In genomic region chr11:100528375-100529165, GRCm38 (mm10) we compare ENCODE assay signal across 8 mouse cellular contexts. TPM values are rescaled to one million over a fixed set of nuclear protein-coding genes. Genes with fewer than 3 reads are reported as not detected.
DNase-seq lines count a peak whose midpoint lies in the region; ATAC-seq and TF ChIP-seq lines count a peak whose summit lies in the region.

No protein-coding gene starts in this region.

- no peaks in the 10 kb centered on the region for H3K9me3 ChIP-seq in limb, embryonic 15.5 days

- no peak for DNase-seq in gastrocnemius, adult 2 months
- no peak for DNase-seq in gastrocnemius, postnatal 10 days
- no peak for DNase-seq in thymus, adult 2 months
- no peak for DNase-seq in thymus, postnatal 14 days
- DNase-seq in testis, postnatal 14 days (ENCODE audit: low spot score) = peak; percentile 85
- no peak for DNase-seq in frontal cortex, postnatal 25 days (ENCODE audit: low spot score in 2 of 2)
- DNase-seq in cerebellum, adult 11 months = no peak

- 0 out of 2 replicates have a peak, but pooled peaks have one; percentile 1 for ATAC-seq in limb, embryonic 15.5 days (ENCODE audit: insufficient number of reproducible peaks, low FRiP score, low TSS enrichment, low read depth)

- intact Hi-C loops in gastrocnemius, adult 2 months (cut with DNase I) = no loop called here

- H3K27ac ChIP-seq in gastrocnemius, adult 2 months = peak overlapping the region; percentile 95
- H3K27ac ChIP-seq in thymus, adult 2 months (ENCODE audit: control insufficient read depth, insufficient read depth, low read length) = no peak overlapping the region
- peak overlapping the region; percentile 79 for H3K27ac ChIP-seq in limb, embryonic 15.5 days

- H3K4me1 ChIP-seq in thymus, adult 2 months (replicated peaks; ENCODE audit: control insufficient read depth, insufficient read depth, low read length) = peaks cover 19% of the 10 kb centered on the region
- H3K4me1 ChIP-seq in limb, embryonic 15.5 days = peaks cover 35% of the 10 kb centered on the region

- H3K27me3 ChIP-seq in thymus, adult 2 months (ENCODE audit: control insufficient read depth, insufficient read depth, low read length) = no peaks in the 10 kb centered on the region
- H3K27me3 ChIP-seq in limb, embryonic 15.5 days = no peaks in the 10 kb centered on the region

- H3K9ac ChIP-seq in limb, embryonic 15.5 days = peak overlapping the region; percentile 50

- no peak for TF ChIP-seq POLR2A in thymus, adult 2 months (IDR thresholded peaks at IDR 0.05; ENCODE audit: control insufficient read depth, extremely low read depth, insufficient read depth, low read length, poor library complexity)

- TF ChIP-seq CTCF in gastrocnemius, adult 2 months (IDR thresholded peaks at IDR 0.05) = no peak
- TF ChIP-seq CTCF in thymus, adult 2 months (IDR thresholded peaks at IDR 0.05; ENCODE audit: borderline replicate concordance, control insufficient read depth, extremely low read depth, insufficient read depth, low read length, poor library complexity) = no peak

- H3K4me2 ChIP-seq in limb, embryonic 15.5 days = peak overlapping the region; percentile 76

- H3K4me3 ChIP-seq in gastrocnemius, adult 2 months = peak overlapping the region; percentile 88
- peak overlapping the region; percentile 44 for H3K4me3 ChIP-seq in thymus, adult 2 months (ENCODE audit: control insufficient read depth, insufficient read depth, low read length)
- peak overlapping the region; percentile 85 for H3K4me3 ChIP-seq in limb, embryonic 15.5 days

- H3K36me3 ChIP-seq in thymus, adult 2 months (ENCODE audit: control insufficient read depth, insufficient read depth, low read length) = peaks cover under 1% of the 10 kb centered on the region; the same call in 1 of the 2 replicates
- peaks cover 2% of the 10 kb centered on the region; the same call in 1 of the 2 replicates for H3K36me3 ChIP-seq in limb, embryonic 15.5 days

- WGBS in thymus, adult 2 months = 43% methylated on average over 19 of the region's 19 CpGs
- 22% methylated on average over 19 of the region's 19 CpGs for WGBS in limb, embryonic 15.5 days

RNA-seq across cellular contexts. Expression of gene Acly, which starts 0.8 kb away (rescaled TPM):
- total RNA-seq in gastrocnemius, adult 2 months (2021) = 10 to 100 TPM; 10.3 to 19.0 TPM
- total RNA-seq in gastrocnemius, postnatal 10 days (2021) = 10 to 100 TPM; 26.6 to 34.6 TPM
- polyA plus RNA-seq in thymus, adult 2 months (2012; rRNA removed) = 150 and 214 TPM in 2 replicates
- 181 and 189 TPM in 2 replicates for polyA plus RNA-seq in limb, embryonic 15.5 days (2015; fragmentation: Nextera tagmentation; extraction: Ambion mirVana)

RNA-seq across cellular contexts. Expression of gene Ttc25, which starts 16.8 kb away (rescaled TPM):
- total RNA-seq in gastrocnemius, adult 2 months (2021) = under 1 TPM; 0.10 to 0.31 TPM
- total RNA-seq in gastrocnemius, postnatal 10 days (2021) = under 1 TPM; 0.14 to 0.16 TPM
- 0.58 and 1.1 TPM in 2 replicates for polyA plus RNA-seq in thymus, adult 2 months (2012; rRNA removed)
- 0.19 and 0.56 TPM in 2 replicates for polyA plus RNA-seq in limb, embryonic 15.5 days (2015; fragmentation: Nextera tagmentation; extraction: Ambion mirVana)

RNA-seq across cellular contexts. Expression of gene Cnp, which starts 46.1 kb away (rescaled TPM):
- total RNA-seq in gastrocnemius, adult 2 months (2021) = 1 to 10 TPM; 3.2 to 4.4 TPM
- total RNA-seq in gastrocnemius, postnatal 10 days (2021) = 10 to 100 TPM; 26.0 to 33.6 TPM
- polyA plus RNA-seq in thymus, adult 2 months (2012; rRNA removed) = 138 and 153 TPM in 2 replicates
- polyA plus RNA-seq in limb, embryonic 15.5 days (2015; fragmentation: Nextera tagmentation; extraction: Ambion mirVana) = 25.1 and 30.5 TPM in 2 replicates

RNA-seq across cellular contexts. Expression of gene Klhl11, which starts 56.0 kb away (rescaled TPM):
- total RNA-seq in gastrocnemius, adult 2 months (2021) = 1 to 10 TPM; 4.7 to 4.9 TPM
- total RNA-seq in gastrocnemius, postnatal 10 days (2021) = 10 to 100 TPM in 1 of 2 experiments, 1 to 10 TPM in 1; 8.0 to 12.9 TPM
- polyA plus RNA-seq in thymus, adult 2 months (2012; rRNA removed) = 8.0 and 10.4 TPM in 2 replicates
- 9.5 and 10.0 TPM in 2 replicates for polyA plus RNA-seq in limb, embryonic 15.5 days (2015; fragmentation: Nextera tagmentation; extraction: Ambion mirVana)

Comparison
In these comparisons a context has a peak if more than half of its experiments do, and no peak if none do; other contexts are left out.
1. RNA of gene Cnp, which starts 46.1 kb away (total RNA-seq): 26.0 to 33.6 TPM in gastrocnemius, postnatal 10 days; 3.2 to 4.4 TPM in gastrocnemius, adult 2 months; every median in the first group is over 4 times any median in the second.
2. Peak in every context shown above with its lines, with median percentiles within 50 percentile points of each other: H3K4me3 ChIP-seq.